Mouse (Mus musculus) E14TG2a.4 (cell line): Measurements from ENCODE around the gene Tpcn2.

Experiments
- H3K27me3 ChIP-seq: 2 replicates; pipeline ENCODE4 v1.6.1; 2014; ENCODE audit warnings: low read length, control low read depth; ENCODE audit not compliant: insufficient read depth
- H3K36me3 ChIP-seq: 2 replicates; pipeline ENCODE4 v1.6.1; 2014; ENCODE audit warnings: low read length, control low read depth; ENCODE audit not compliant: insufficient read depth
- H3K4me1 ChIP-seq: replicated peaks from 2 replicates; pipeline ENCODE4 v1.6.1; 2014; ENCODE audit warnings: low read depth, low read length, control low read depth
- H3K4me3 ChIP-seq: replicated peaks from 2 replicates; pipeline ENCODE4 v1.5.1; 2014; ENCODE audit warnings: mild to moderate bottlenecking, low read length
- H3K9me3 ChIP-seq: 2 replicates; pipeline ENCODE4 v1.6.1; 2014; ENCODE audit warnings: low read length, control low read depth
- CTCF ChIP-seq: conservative IDR thresholded peaks from 2 replicates; pipeline ENCODE4 v1.5.1; 2014; ENCODE audit warnings: low read length
- NANOG ChIP-seq: IDR thresholded peaks from 2 replicates; pipeline ENCODE4 v1.6.1; 2014; ENCODE audit warnings: borderline replicate concordance, low read length, mixed read lengths
- POU5F1 ChIP-seq: IDR thresholded peaks from 2 replicates; pipeline ENCODE4 v1.6.1; 2014; ENCODE audit warnings: low read length, borderline replicate concordance

Gene Tpcn2

DNA sequence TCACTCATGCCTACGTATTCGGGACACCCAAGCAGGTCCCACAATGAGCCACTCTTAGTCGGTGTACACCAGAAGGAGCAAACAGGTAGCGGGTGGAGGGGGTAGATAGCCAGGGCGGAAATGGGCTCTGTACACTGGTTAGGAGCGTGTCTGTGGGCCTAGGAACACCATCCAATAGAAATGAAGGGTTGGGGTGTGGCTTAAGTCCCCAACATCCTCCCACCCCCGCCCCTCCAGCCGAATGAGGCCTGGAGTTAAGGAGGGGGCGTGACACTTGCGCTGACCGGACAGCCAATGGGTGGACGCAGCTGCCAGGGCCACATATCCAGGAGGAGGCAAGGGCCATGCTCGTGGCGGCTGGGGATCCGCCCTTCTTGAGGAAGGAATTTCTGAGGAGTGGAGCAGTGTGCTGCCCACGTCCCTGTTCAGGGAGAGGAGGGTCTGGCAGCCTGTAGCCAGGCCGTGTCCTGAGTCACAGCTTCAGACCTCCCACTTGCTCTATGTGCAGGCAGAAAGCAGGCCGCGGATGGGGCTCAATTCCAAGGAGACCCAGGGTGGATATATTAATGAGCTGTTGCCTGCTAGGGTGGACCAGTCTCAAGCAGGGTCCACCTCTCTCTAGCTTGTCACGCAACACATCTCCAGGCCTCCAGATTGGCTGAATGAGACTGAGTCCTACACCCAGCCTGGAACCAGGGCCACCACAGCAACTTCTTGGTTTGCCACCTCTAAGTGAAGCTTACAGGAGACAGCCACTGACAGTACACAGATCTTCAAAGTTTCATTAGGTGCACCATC lies 18.9 kb upstream of the Tpcn2 start:
- TF ChIP-seq NANOG, result no peak
- TF ChIP-seq POU5F1, result no peak
- TF ChIP-seq CTCF, result no peak
- Histone ChIP-seq H3K36me3 (no peaks in the 10 kb centered on the region), H3K9me3 (no peaks in the 10 kb centered on the region), H3K27me3 (peaks cover 6% of the 10 kb centered on the region), H3K4me1 (peaks cover 36% of the 10 kb centered on the region), H3K4me3 (peak overlapping the region; percentile 58)

GRCm38 (mm10) chr7:145301341-145302005 lies 17.7 kb upstream of the Tpcn2 start:
- Histone ChIP-seq H3K36me3 (no peaks in the 10 kb centered on the region), H3K27me3 (no peaks in the 10 kb centered on the region), H3K4me3 (no peak overlapping the region), H3K9me3 (no peaks in the 10 kb centered on the region), H3K4me1 (peaks cover 32% of the 10 kb centered on the region)
- TF ChIP-seq POU5F1 (no peak), NANOG (no peak), CTCF (no peak)

DNA sequence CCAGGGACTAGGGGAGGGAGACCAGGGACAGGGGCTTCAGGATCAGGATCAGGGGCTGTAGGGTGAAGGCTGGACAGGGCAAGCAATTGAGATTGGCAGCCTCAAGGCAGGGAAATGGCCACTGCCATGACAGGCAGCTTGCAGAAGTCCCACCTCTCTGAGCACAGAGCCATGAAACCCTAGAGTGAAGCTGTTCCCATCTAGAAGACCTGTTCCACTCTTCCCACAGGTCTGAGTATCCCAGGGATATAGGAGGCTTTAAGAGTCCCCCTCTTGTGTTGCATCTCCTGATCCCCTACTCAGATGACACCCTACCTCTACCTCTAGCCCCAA lies 17.2 kb upstream of the Tpcn2 start:
- no peaks in the 10 kb centered on the region for H3K36me3 ChIP-seq
- no peaks in the 10 kb centered on the region for H3K9me3 ChIP-seq
- no peak overlapping the region for H3K4me3 ChIP-seq
- no peaks in the 10 kb centered on the region for H3K27me3 ChIP-seq
- peaks cover 32% of the 10 kb centered on the region for H3K4me1 ChIP-seq
- no peak for TF ChIP-seq POU5F1
- TF ChIP-seq CTCF, result no peak
- no peak for TF ChIP-seq NANOG

- TF ChIP-seq POU5F1 (no peak), NANOG (no peak), CTCF (no peak)
- Histone ChIP-seq H3K9me3 (no peaks in the 10 kb centered on the region), H3K27me3 (no peaks in the 10 kb centered on the region), H3K36me3 (no peaks in the 10 kb centered on the region), H3K4me1 (peaks cover 32% of the 10 kb centered on the region), H3K4me3 (no peak within 1 kb of the TSS)
These were observed 16.7 kb upstream of the Tpcn2 start, which contains the start of gene Mrgprf for GRCm38 (mm10) chr7:145300321-145301007. Mrgprf (plus strand) TSS chr7:145300828.

DNA sequence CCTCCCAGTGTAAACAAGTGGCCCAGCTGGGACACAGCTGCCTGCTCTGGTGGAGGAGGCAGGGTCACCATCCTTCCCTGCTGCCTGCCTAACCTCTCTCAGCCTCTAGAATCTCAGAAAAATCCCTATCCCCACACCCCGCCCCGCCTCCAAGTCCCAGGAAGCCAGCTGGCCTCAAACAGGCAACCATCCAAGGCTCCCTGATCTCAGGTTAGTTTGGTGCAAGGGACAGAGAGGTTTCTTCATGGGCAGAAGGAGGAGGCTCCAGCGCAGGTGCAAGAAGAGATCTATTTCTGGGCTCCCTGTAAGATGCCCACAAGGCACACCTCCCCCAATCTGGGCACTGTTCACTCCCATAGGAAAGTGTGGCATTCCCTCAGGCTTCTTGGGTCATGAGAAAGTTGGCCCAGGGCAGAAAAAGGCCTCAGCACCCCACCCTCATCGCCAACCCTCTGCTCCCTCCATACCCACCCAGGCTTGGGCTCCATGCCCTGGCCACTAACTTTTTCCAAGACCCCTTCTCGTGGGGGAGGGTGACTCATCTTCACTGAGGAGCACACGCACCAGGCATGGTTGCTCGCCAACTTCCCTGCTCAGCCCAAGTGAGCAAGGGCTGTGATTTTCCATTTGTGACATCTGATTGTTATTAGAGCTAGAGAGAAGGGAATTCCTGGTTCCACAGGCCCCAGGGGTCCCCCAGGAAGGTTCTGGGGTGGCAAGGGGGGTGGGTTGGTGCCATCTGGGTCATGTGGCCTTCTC lies 15.9 kb upstream of the Tpcn2 start:
- H3K4me1 ChIP-seq, result peaks cover 32% of the 10 kb centered on the region
- H3K27me3 ChIP-seq, result no peaks in the 10 kb centered on the region
- H3K4me3 ChIP-seq, result no peak overlapping the region
- TF ChIP-seq POU5F1 (no peak), CTCF (no peak), NANOG (no peak)
- no peaks in the 10 kb centered on the region for H3K9me3 ChIP-seq
- no peaks in the 10 kb centered on the region for H3K36me3 ChIP-seq

- H3K27me3 ChIP-seq, result no peaks in the 10 kb centered on the region
- peaks cover 32% of the 10 kb centered on the region for H3K4me1 ChIP-seq
- no peak for TF ChIP-seq POU5F1
- no peak for TF ChIP-seq NANOG
- TF ChIP-seq CTCF, result no peak
- no peaks in the 10 kb centered on the region for H3K9me3 ChIP-seq
- no peak overlapping the region for H3K4me3 ChIP-seq
- no peaks in the 10 kb centered on the region for H3K36me3 ChIP-seq
These were observed 15.1 kb upstream of the Tpcn2 start for GRCm38 (mm10) chr7:145298666-145299490.

DNA sequence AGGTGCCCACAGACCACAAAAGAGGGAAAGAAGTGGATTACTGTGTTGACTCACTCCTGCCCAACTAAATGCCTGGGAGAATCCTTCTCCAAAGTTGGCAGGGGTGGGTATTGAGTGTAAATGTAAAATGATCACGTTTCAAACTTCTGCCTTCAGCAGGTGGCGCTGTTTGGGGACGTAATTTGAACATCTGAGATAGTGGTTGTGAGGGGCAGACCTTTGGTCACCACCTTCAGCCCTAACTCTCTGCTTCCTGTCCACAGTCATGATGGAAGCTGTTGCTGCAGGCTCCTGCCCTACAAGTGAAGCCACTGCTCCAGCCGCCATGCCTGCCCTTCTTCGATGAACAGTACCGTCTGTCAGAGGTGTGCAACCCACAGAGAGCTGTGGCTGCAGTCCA lies 10.0 kb upstream of the Tpcn2 start:
- Histone ChIP-seq H3K4me1 (peaks cover 10% of the 10 kb centered on the region), H3K27me3 (no peaks in the 10 kb centered on the region; the same call in 1 of the 2 replicates), H3K4me3 (no peak overlapping the region), H3K36me3 (no peaks in the 10 kb centered on the region), H3K9me3 (peaks cover 19% of the 10 kb centered on the region)
- TF ChIP-seq CTCF, result peak; percentile 51
- no peak for TF ChIP-seq POU5F1
- TF ChIP-seq NANOG, result no peak
